Mouse (Mus musculus) MEL (cell line): Measurements from ENCODE around the gene Stk39. TPM values are rescaled to one million over a fixed set of nuclear protein-coding genes. Genes with fewer than 3 reads are reported as not detected.

ENCODE experiments used
- DNase-seq: peaks from one replicate; pipeline ENCODE4 v3.0.0; 2011; ENCODE audit warnings: low read depth, low spot score
- H3K27ac ChIP-seq: 2 replicates; pipeline ENCODE4 v1.5.1; 2012; ENCODE audit warnings: low read depth, mild to moderate bottlenecking, control low read depth, low read length, moderate library complexity; ENCODE audit not compliant: control insufficient read depth
- H3K27me3 ChIP-seq, 2 experiments: fragments of 150-350 bp in 1 of 2; sonication (generic) in 1 of 2; 2 replicates each; pipeline ENCODE4 v1.6.1; 2012; ENCODE audit warnings: low read length in 2 of 2, mild to moderate bottlenecking in 2 of 2, improper control_type of control experiment in 1 of 2, moderate library complexity in 1 of 2; ENCODE audit not compliant: insufficient read depth in 2 of 2, control insufficient read depth in 1 of 2
- H3K36me3 ChIP-seq, 2 experiments: 2 replicates each; pipeline ENCODE4 v1.6.1; 2012 to 2014; ENCODE audit warnings: low read length in 2 of 2, improper control_type of control experiment in 1 of 2, inconsistent platforms in 1 of 2, mild to moderate bottlenecking in 1 of 2; ENCODE audit not compliant: insufficient read depth in 2 of 2, control insufficient read depth in 1 of 2
- H3K4me1 ChIP-seq, 2 experiments: fragments of 150-350 bp in 1 of 2; sonication (generic) in 1 of 2; 2 replicates each; pipeline ENCODE4 v1.6.1; 2012; ENCODE audit warnings: low read length in 2 of 2, improper control_type of control experiment in 1 of 2, mild to moderate bottlenecking in 1 of 2; ENCODE audit not compliant: insufficient read depth in 2 of 2, control insufficient read depth in 1 of 2
- H3K4me3 ChIP-seq, 2 experiments: fragments of 150-350 bp in 1 of 2; sonication (generic) in 1 of 2; 2 replicates each; pipeline ENCODE4 v1.5.1; 2012; ENCODE audit warnings: low read depth in 2 of 2, low read length in 2 of 2, mild to moderate bottlenecking in 2 of 2, moderate library complexity in 2 of 2, control low read depth in 1 of 2, improper control_type of control experiment in 1 of 2; ENCODE audit not compliant: control insufficient read depth in 1 of 2, insufficient read depth in 1 of 2
- H3K79me2 ChIP-seq: 2 replicates; pipeline ENCODE4 v1.6.1; 2012; ENCODE audit warnings: mild to moderate bottlenecking, low read length, moderate library complexity; ENCODE audit not compliant: control insufficient read depth, poor library complexity, insufficient read depth
- H3K9ac ChIP-seq: 2 replicates; pipeline ENCODE4 v1.6.1; 2012; ENCODE audit warnings: low read depth, mild to moderate bottlenecking, control low read depth, low read length, moderate library complexity; ENCODE audit not compliant: control insufficient read depth, poor library complexity, severe bottlenecking
- H3K9me3 ChIP-seq: fragments of 150-350 bp; sonication (generic); replicated peaks from 2 replicates; pipeline ENCODE4 v1.6.1; 2012; ENCODE audit warnings: mild to moderate bottlenecking, low read length, improper control_type of control experiment, moderate library complexity; ENCODE audit not compliant: insufficient read depth
- BHLHE40 ChIP-seq: IDR thresholded peaks from 2 replicates; pipeline ENCODE4 v1.6.1; 2012; ENCODE audit warnings: low read depth, mild to moderate bottlenecking, inconsistent platforms, low read length, improper control_type of control experiment, borderline replicate concordance
- CHD1 ChIP-seq: IDR thresholded peaks from 2 replicates; pipeline ENCODE4 v1.6.1; 2012; ENCODE audit warnings: low read depth, mild to moderate bottlenecking, inconsistent platforms, low read length, improper control_type of control experiment
- CTCF ChIP-seq, 3 experiments: IDR thresholded peaks in 2 of 3; conservative IDR thresholded peaks in 1 of 3; 2 replicates each; pipeline ENCODE4 v1.5.1; 2011 to 2012; ENCODE audit warnings: low read length in 3 of 3, low read depth in 2 of 3, mild to moderate bottlenecking in 2 of 3, improper control_type of control experiment in 1 of 3, inconsistent platforms in 1 of 3, mixed read lengths in 1 of 3, moderate library complexity in 1 of 3; ENCODE audit not compliant: control insufficient read depth in 1 of 3, insufficient read depth in 1 of 3, poor library complexity in 1 of 3, severe bottlenecking in 1 of 3
- E2F4 ChIP-seq: IDR thresholded peaks from 2 replicates; pipeline ENCODE4 v1.6.1; 2011; ENCODE audit warnings: low read depth, low read length, improper control_type of control experiment, borderline replicate concordance
- ELF1 ChIP-seq: IDR thresholded peaks from 2 replicates; pipeline ENCODE4 v1.6.1; 2014; ENCODE audit warnings: low read depth, mild to moderate bottlenecking, inconsistent platforms, low read length, improper control_type of control experiment, moderate library complexity
- ETS1 ChIP-seq: IDR thresholded peaks from 2 replicates; pipeline ENCODE4 v1.6.1; 2012; ENCODE audit warnings: low read depth, mild to moderate bottlenecking, inconsistent platforms, low read length, improper control_type of control experiment, moderate library complexity
- GABPA ChIP-seq: IDR thresholded peaks from 2 replicates; pipeline ENCODE4 v1.6.1; 2012; ENCODE audit warnings: low read depth, mild to moderate bottlenecking, inconsistent platforms, low read length, improper control_type of control experiment, moderate library complexity
- HCFC1 ChIP-seq: IDR thresholded peaks from 2 replicates; pipeline ENCODE4 v1.6.1; 2012; ENCODE audit warnings: low read depth, mild to moderate bottlenecking, inconsistent platforms, low read length, improper control_type of control experiment, moderate library complexity
- KAT2A ChIP-seq: conservative IDR thresholded peaks from 2 replicates; pipeline ENCODE4 v1.6.1; 2012; ENCODE audit warnings: low read depth, low read length, improper control_type of control experiment, inconsistent platforms
- MAFK ChIP-seq: IDR thresholded peaks from 2 replicates; pipeline ENCODE4 v1.6.1; 2011; ENCODE audit warnings: low read depth, mild to moderate bottlenecking, low read length, improper control_type of control experiment, borderline replicate concordance
- MAX ChIP-seq: IDR thresholded peaks from 2 replicates; pipeline ENCODE4 v1.6.1; 2011; ENCODE audit warnings: low read length, improper control_type of control experiment
- MYB ChIP-seq: IDR thresholded peaks from 2 replicates; pipeline ENCODE4 v1.6.1; 2011; ENCODE audit warnings: mild to moderate bottlenecking, low read depth, low read length, improper control_type of control experiment
- NRF1 ChIP-seq: IDR thresholded peaks from 2 replicates; pipeline ENCODE4 v1.6.1; 2014; ENCODE audit warnings: low read depth, mild to moderate bottlenecking, inconsistent platforms, low read length, improper control_type of control experiment, moderate library complexity; ENCODE audit not compliant: poor library complexity, insufficient read depth, severe bottlenecking
- POLR2AphosphoS2 ChIP-seq: IDR thresholded peaks from 2 replicates; pipeline ENCODE4 v1.6.1; 2011; ENCODE audit warnings: low read length, improper control_type of control experiment
- RAD21 ChIP-seq: IDR thresholded peaks from 2 replicates; pipeline ENCODE4 v1.6.1; 2011; ENCODE audit warnings: mild to moderate bottlenecking, low read depth, low read length, improper control_type of control experiment
- RCOR1 ChIP-seq: IDR thresholded peaks from 2 replicates; pipeline ENCODE4 v1.6.1; 2012; ENCODE audit warnings: low read depth, mild to moderate bottlenecking, inconsistent platforms, low read length, improper control_type of control experiment
- SMC3 ChIP-seq: IDR thresholded peaks from 2 replicates; pipeline ENCODE4 v1.6.1; 2011; ENCODE audit warnings: low read depth, low read length, improper control_type of control experiment
- TBP ChIP-seq: IDR thresholded peaks from 2 replicates; pipeline ENCODE4 v1.8.0; 2011; ENCODE audit warnings: low read depth, low read length, improper control_type of control experiment
- USF2 ChIP-seq, 2 experiments: IDR thresholded peaks; 2 replicates each; pipeline ENCODE4 v1.6.1; 2011 to 2012; ENCODE audit warnings: improper control_type of control experiment in 2 of 2, low read length in 2 of 2, borderline replicate concordance in 1 of 2, inconsistent platforms in 1 of 2, low read depth in 1 of 2, mild to moderate bottlenecking in 1 of 2; ENCODE audit not compliant: insufficient read depth in 1 of 2
- ZKSCAN1 ChIP-seq: IDR thresholded peaks from 2 replicates; pipeline ENCODE4 v1.6.1; 2012; ENCODE audit warnings: low read depth, mild to moderate bottlenecking, inconsistent platforms, low read length, improper control_type of control experiment, moderate library complexity
- ZMIZ1 ChIP-seq: IDR thresholded peaks from 2 replicates; pipeline ENCODE4 v1.6.1; 2012; ENCODE audit warnings: low read depth, mild to moderate bottlenecking, inconsistent platforms, low read length, improper control_type of control experiment, moderate library complexity
- polyA plus RNA-seq, 2 experiments: library from polyadenylated mRNA; stranded (reverse) in 1 of 2; unstranded in 1 of 2; fragments of >175 nt in 1 of 2; fragments of >200 nt in 1 of 2; gene quantifications; 2 replicates each; pipeline versions ENCODE4 v1.2.1 to v1.2.4; 2012; ENCODE audit warnings: low replicate concordance in 2 of 2, low read depth in 1 of 2; ENCODE audit not compliant: insufficient read length in 2 of 2, insufficient read depth in 1 of 2, missing spikeins in 1 of 2
- total RNA-seq: library from RNA; depleted of rRNA; stranded (reverse); fragments of 300-350 nt; gene quantifications from 2 replicates; pipeline ENCODE4 v1.2.3, GENCODE M21; 2012

Stk39 gene
- total and polyA plus RNA-seq, 3 experiments, result not detected

- no peaks in the 10 kb centered on the region for H3K36me3 ChIP-seq
- no peaks in the 10 kb centered on the region for H3K4me1 ChIP-seq
- TF ChIP-seq RCOR1, result no peak
- TF ChIP-seq MAX, result no peak
- no peak for TF ChIP-seq NRF1
- no peak for TF ChIP-seq SMC3
- TF ChIP-seq CTCF (IDR thresholded peaks at IDR 0.05 in 2 of 3, conservative IDR thresholded peaks at IDR 0.05 in 1 of 3; ENCODE audit: control insufficient read depth in 1 of 3, insufficient read depth in 1 of 3, low read depth in 2 of 3, low read length in 3 of 3, poor library complexity in 1 of 3, severe bottlenecking in 1 of 3), result peak; percentile 11 to 36 (median 34); a peak in 4 of 6 replicates
- no peak for TF ChIP-seq ELF1
- TF ChIP-seq ZKSCAN1, result no peak
- no peaks in the 10 kb centered on the region for H3K27me3 ChIP-seq
- no peak overlapping the region for H3K27ac ChIP-seq
- H3K9me3 ChIP-seq, result no peaks in the 10 kb centered on the region
- H3K4me3 ChIP-seq, result no peak overlapping the region
- DNase-seq, result peak; percentile 4
- H3K9ac ChIP-seq, result no peak overlapping the region
- H3K79me2 ChIP-seq, result no peaks in the 10 kb centered on the region
These were observed 122.3 kb downstream of the Stk39 start for GRCm38 (mm10) chr2:68349593-68350383.

GRCm38 (mm10) chr2:68348966-68349365 is 123.1 kb downstream of the Stk39 start:
- DNase-seq, result no peak
- H3K9ac ChIP-seq, result no peak overlapping the region
- H3K27ac ChIP-seq, result no peak overlapping the region
- no peaks in the 10 kb centered on the region for H3K79me2 ChIP-seq
- H3K27me3 ChIP-seq, result no peaks in the 10 kb centered on the region
- H3K4me3 ChIP-seq, result no peak overlapping the region
- TF ChIP-seq GABPA (no peak), CHD1 (no peak), ZMIZ1 (no peak)
- H3K9me3 ChIP-seq, result no peaks in the 10 kb centered on the region
- no peaks in the 10 kb centered on the region for H3K4me1 ChIP-seq
- no peaks in the 10 kb centered on the region for H3K36me3 ChIP-seq

- Histone ChIP-seq H3K79me2 (no peaks in the 10 kb centered on the region), H3K27me3 (no peaks in the 10 kb centered on the region), H3K9me3 (no peaks in the 10 kb centered on the region), H3K27ac (no peak overlapping the region), H3K4me3 (no peak overlapping the region), H3K9ac (no peak overlapping the region), H3K36me3 (no peaks in the 10 kb centered on the region), H3K4me1 (no peaks in the 10 kb centered on the region)
- no peak for DNase-seq
- no peak for TF ChIP-seq HCFC1
- no peak for TF ChIP-seq NRF1
- no peak for TF ChIP-seq BHLHE40
- TF ChIP-seq RAD21, result no peak
- no peak for TF ChIP-seq MYB
- TF ChIP-seq CTCF (IDR thresholded peaks at IDR 0.05 in 2 of 3, conservative IDR thresholded peaks at IDR 0.05 in 1 of 3; ENCODE audit: control insufficient read depth in 1 of 3, insufficient read depth in 1 of 3, low read depth in 2 of 3, low read length in 3 of 3, poor library complexity in 1 of 3, severe bottlenecking in 1 of 3), result no peak
- no peak for TF ChIP-seq MAFK
- no peak for TF ChIP-seq KAT2A
- TF ChIP-seq ETS1, result no peak
- TF ChIP-seq TBP, result no peak
- no peak for TF ChIP-seq USF2 (IDR thresholded peaks at IDR 0.05; ENCODE audit: borderline replicate concordance in 1 of 2, insufficient read depth in 1 of 2, low read depth in 1 of 2, low read length in 2 of 2)
- no peak for TF ChIP-seq POLR2AphosphoS2
- no peak for TF ChIP-seq E2F4
These were observed 125.3 kb downstream of the Stk39 start for GRCm38 (mm10) chr2:68346606-68347237.
